Mouse (Mus musculus): ENCODE data around the gene Nrcam. TPM values are rescaled to one million over a fixed set of nuclear protein-coding genes. Genes with fewer than 3 reads are reported as not detected.

Nrcam gene
- polyA plus RNA-seq, 1 experiment from 2014 or later = 0.70 TPM

DNA sequence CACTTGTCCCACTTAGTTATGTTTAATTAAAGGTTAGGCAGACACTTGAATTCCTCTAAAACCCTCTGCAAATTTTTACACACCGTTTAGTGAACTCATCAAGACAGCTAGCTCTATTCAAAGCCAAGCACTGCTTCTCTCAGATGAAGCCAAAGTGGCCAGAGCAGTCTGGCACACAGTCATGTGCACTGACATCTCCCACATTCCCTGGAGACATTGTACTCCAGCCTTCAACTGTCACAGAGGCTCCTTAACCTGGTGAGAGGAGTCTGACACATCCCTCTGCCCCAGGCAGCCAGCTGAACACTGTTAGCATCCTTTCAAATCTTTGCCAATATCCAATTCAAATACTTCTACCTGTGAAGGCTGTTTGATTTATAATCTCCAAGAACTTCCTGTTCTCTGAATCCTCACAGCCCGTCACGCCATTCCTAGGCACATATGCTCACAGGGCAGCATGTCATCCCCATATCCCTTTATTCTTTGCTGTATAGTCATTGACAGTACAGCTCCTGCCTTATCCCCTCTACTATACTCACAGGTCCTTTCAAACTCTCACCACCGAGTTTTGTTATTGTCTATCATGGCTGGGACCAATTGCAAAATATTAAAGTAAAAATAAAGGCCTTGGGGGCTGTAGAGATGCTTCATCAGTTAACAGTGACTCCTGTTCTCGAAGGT, 173.3 kb downstream of the Nrcam start:
- ATAC-seq (replicated peaks; ENCODE audit: low FRiP score) = no peak

GRCm38 (mm10) chr12:44503737-44504136, 175.1 kb downstream of the Nrcam start:
- no peaks in the 10 kb centered on the region for H3K36me3 ChIP-seq (ENCODE audit: control insufficient read depth, insufficient read depth, low read length)
- WGBS = 71% methylated on average over 4 of the region's 4 CpGs
- no peak overlapping the region for H3K9ac ChIP-seq (ENCODE audit: low read depth, low read length)
- H3K4me2 ChIP-seq = no peak overlapping the region
- H3K4me1 ChIP-seq (replicated peaks; ENCODE audit: control insufficient read depth, insufficient read depth, low read length) = no peaks in the 10 kb centered on the region
- DNase-seq (ENCODE audit: low spot score) (no peak), ATAC-seq (replicated peaks; ENCODE audit: low FRiP score) (no peak)
- H3K27ac ChIP-seq (ENCODE audit: low read depth, low read length) = no peak overlapping the region
- no peaks in the 10 kb centered on the region for H3K9me3 ChIP-seq (ENCODE audit: control insufficient read depth, low read length)
- H3K4me3 ChIP-seq (ENCODE audit: low read depth, low read length) = no peak overlapping the region
- H3K27me3 ChIP-seq (replicated peaks; ENCODE audit: control insufficient read depth, insufficient read depth, low read length) = no peaks in the 10 kb centered on the region

More for the DNA sequence above, 173.3 kb downstream of the Nrcam start:
- no peaks in the 10 kb centered on the region for H3K9me3 ChIP-seq (ENCODE audit: control insufficient read depth, low read length)
- no peaks in the 10 kb centered on the region for H3K27me3 ChIP-seq (replicated peaks; ENCODE audit: control insufficient read depth, insufficient read depth, low read length)
- no peaks in the 10 kb centered on the region for H3K4me1 ChIP-seq (replicated peaks; ENCODE audit: control insufficient read depth, insufficient read depth, low read length)
- no peak for DNase-seq (ENCODE audit: low spot score)
- no peaks in the 10 kb centered on the region for H3K36me3 ChIP-seq (ENCODE audit: control insufficient read depth, insufficient read depth, low read length)
- WGBS = 70% methylated on average over 5 of the region's 5 CpGs
- no peak overlapping the region for H3K9ac ChIP-seq (ENCODE audit: low read depth, low read length)
- no peak overlapping the region for H3K4me2 ChIP-seq
- H3K4me3 ChIP-seq (ENCODE audit: low read depth, low read length) = no peak overlapping the region
- H3K27ac ChIP-seq (ENCODE audit: low read depth, low read length) = no peak overlapping the region

GRCm38 (mm10) chr12:44508635-44509034, 179.9 kb downstream of the Nrcam start:
- DNase-seq (ENCODE audit: low spot score) (no peak), ATAC-seq (replicated peaks; ENCODE audit: low FRiP score) (no peak)
- Histone ChIP-seq H3K4me1 (replicated peaks; ENCODE audit: control insufficient read depth, insufficient read depth, low read length) (no peaks in the 10 kb centered on the region), H3K9me3 (ENCODE audit: control insufficient read depth, low read length) (no peaks in the 10 kb centered on the region), H3K27me3 (replicated peaks; ENCODE audit: control insufficient read depth, insufficient read depth, low read length) (no peaks in the 10 kb centered on the region), H3K36me3 (ENCODE audit: control insufficient read depth, insufficient read depth, low read length) (no peaks in the 10 kb centered on the region), H3K27ac (ENCODE audit: low read depth, low read length) (no peak overlapping the region), H3K4me3 (ENCODE audit: low read depth, low read length) (no peak overlapping the region), H3K9ac (ENCODE audit: low read depth, low read length) (no peak overlapping the region), H3K4me2 (no peak overlapping the region)
- 78% methylated on average over 3 of the region's 3 CpGs for WGBS

- no peaks in the 10 kb centered on the region for H3K4me1 ChIP-seq (replicated peaks; ENCODE audit: control insufficient read depth, insufficient read depth, low read length)
- DNase-seq (ENCODE audit: low spot score) (no peak), ATAC-seq (replicated peaks; ENCODE audit: low FRiP score) (no peak)
- no peaks in the 10 kb centered on the region for H3K36me3 ChIP-seq (ENCODE audit: control insufficient read depth, insufficient read depth, low read length)
- 82% methylated on average over 4 of the region's 4 CpGs for WGBS
- H3K27ac ChIP-seq (ENCODE audit: low read depth, low read length) = no peak overlapping the region
- no peaks in the 10 kb centered on the region for H3K9me3 ChIP-seq (ENCODE audit: control insufficient read depth, low read length)
- no peaks in the 10 kb centered on the region for H3K27me3 ChIP-seq (replicated peaks; ENCODE audit: control insufficient read depth, insufficient read depth, low read length)
- H3K4me2 ChIP-seq = no peak overlapping the region
- H3K4me3 ChIP-seq (ENCODE audit: low read depth, low read length) = no peak overlapping the region
- H3K9ac ChIP-seq (ENCODE audit: low read depth, low read length) = no peak overlapping the region
Observed at GRCm38 (mm10) chr12:44509406-44510104, 180.9 kb downstream of the Nrcam start.

DNA sequence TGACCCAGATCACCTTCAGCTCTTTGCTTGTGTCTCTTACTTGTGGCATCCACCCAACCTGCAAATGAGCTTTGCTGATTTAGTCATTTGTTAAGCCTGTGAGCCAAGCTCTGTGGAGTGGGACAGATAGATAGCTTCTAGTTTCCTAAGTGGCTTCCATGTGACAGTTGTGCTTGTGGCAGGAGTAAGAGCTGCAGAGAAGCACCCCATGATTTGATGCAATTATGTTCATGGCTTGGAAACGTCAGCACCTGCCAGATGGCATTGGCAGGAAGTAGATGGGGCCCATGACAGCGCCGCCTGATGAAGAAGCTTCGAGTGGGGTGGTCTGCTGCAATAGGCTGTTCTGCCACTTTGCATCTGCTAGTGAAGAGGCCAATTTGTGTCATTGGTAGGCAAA, 186.4 kb downstream of the Nrcam start:
- 56% methylated on average over 4 of the region's 4 CpGs for WGBS
- Histone ChIP-seq H3K27ac (ENCODE audit: low read depth, low read length) (no peak overlapping the region), H3K36me3 (ENCODE audit: control insufficient read depth, insufficient read depth, low read length) (no peaks in the 10 kb centered on the region), H3K4me2 (no peak overlapping the region), H3K4me1 (replicated peaks; ENCODE audit: control insufficient read depth, insufficient read depth, low read length) (no peaks in the 10 kb centered on the region), H3K27me3 (replicated peaks; ENCODE audit: control insufficient read depth, insufficient read depth, low read length) (no peaks in the 10 kb centered on the region), H3K9ac (ENCODE audit: low read depth, low read length) (no peak overlapping the region), H3K9me3 (ENCODE audit: control insufficient read depth, low read length) (no peaks in the 10 kb centered on the region), H3K4me3 (ENCODE audit: low read depth, low read length) (no peak overlapping the region)
- DNase-seq (ENCODE audit: low spot score) (no peak), ATAC-seq (replicated peaks; ENCODE audit: low FRiP score) (no peak)

DNA sequence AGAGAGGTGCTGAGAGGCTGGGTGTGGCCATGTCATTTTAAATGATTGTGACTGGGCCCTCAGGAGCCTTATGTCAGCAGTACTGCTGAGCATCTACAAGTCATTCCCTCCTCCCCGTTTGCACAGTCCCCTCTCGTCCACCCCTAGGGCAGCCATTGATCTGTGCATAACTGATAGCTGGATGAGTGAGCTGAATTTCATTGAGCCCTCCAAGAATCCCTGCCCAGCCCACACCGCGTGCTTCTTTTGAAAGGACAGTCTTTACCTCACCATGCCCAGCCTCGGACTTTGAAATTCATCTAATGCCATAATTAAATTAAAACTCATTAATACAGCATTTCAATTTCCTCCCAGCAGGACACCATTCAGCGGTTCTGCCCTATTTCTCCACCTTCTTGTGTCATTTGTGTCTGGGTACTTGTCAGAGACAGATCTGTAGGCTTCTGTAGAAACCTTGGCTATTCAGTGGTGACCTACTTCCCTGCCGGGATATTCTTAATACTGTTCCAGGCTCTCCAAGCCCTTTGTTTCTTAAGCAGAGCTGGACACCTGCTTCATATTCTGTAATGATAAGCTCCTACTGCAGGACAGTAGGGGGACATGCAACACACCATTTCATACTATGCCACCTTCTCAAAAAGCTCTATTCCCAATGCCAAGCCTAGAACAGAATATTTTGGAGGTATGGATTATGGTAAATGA, 190.9 kb downstream of the Nrcam start:
- Histone ChIP-seq H3K27me3 (replicated peaks; ENCODE audit: control insufficient read depth, insufficient read depth, low read length) (no peaks in the 10 kb centered on the region), H3K9ac (ENCODE audit: low read depth, low read length) (no peak overlapping the region), H3K4me2 (no peak overlapping the region), H3K4me3 (ENCODE audit: low read depth, low read length) (no peak overlapping the region), H3K27ac (ENCODE audit: low read depth, low read length) (no peak overlapping the region), H3K9me3 (ENCODE audit: control insufficient read depth, low read length) (no peaks in the 10 kb centered on the region), H3K4me1 (replicated peaks; ENCODE audit: control insufficient read depth, insufficient read depth, low read length) (no peaks in the 10 kb centered on the region), H3K36me3 (ENCODE audit: control insufficient read depth, insufficient read depth, low read length) (no peaks in the 10 kb centered on the region)
- DNase-seq (ENCODE audit: low spot score) (no peak), ATAC-seq (replicated peaks; ENCODE audit: low FRiP score) (no peak)
- 72% methylated on average over 7 of the region's 7 CpGs for WGBS

GRCm38 (mm10) chr12:44521496-44521895, 192.8 kb downstream of the Nrcam start:
- H3K4me3 ChIP-seq (ENCODE audit: low read depth, low read length) = no peak overlapping the region
- DNase-seq (ENCODE audit: low spot score) (no peak), ATAC-seq (replicated peaks; ENCODE audit: low FRiP score) (no peak)
- no peak overlapping the region for H3K27ac ChIP-seq (ENCODE audit: low read depth, low read length)
- no peak overlapping the region for H3K9ac ChIP-seq (ENCODE audit: low read depth, low read length)
- no peaks in the 10 kb centered on the region for H3K27me3 ChIP-seq (replicated peaks; ENCODE audit: control insufficient read depth, insufficient read depth, low read length)
- H3K4me2 ChIP-seq = no peak overlapping the region
- WGBS = 77% methylated on average over 3 of the region's 3 CpGs
- H3K36me3 ChIP-seq (ENCODE audit: control insufficient read depth, insufficient read depth, low read length) = no peaks in the 10 kb centered on the region
- no peaks in the 10 kb centered on the region for H3K4me1 ChIP-seq (replicated peaks; ENCODE audit: control insufficient read depth, insufficient read depth, low read length)
- H3K9me3 ChIP-seq (ENCODE audit: control insufficient read depth, low read length) = no peaks in the 10 kb centered on the region

DNA sequence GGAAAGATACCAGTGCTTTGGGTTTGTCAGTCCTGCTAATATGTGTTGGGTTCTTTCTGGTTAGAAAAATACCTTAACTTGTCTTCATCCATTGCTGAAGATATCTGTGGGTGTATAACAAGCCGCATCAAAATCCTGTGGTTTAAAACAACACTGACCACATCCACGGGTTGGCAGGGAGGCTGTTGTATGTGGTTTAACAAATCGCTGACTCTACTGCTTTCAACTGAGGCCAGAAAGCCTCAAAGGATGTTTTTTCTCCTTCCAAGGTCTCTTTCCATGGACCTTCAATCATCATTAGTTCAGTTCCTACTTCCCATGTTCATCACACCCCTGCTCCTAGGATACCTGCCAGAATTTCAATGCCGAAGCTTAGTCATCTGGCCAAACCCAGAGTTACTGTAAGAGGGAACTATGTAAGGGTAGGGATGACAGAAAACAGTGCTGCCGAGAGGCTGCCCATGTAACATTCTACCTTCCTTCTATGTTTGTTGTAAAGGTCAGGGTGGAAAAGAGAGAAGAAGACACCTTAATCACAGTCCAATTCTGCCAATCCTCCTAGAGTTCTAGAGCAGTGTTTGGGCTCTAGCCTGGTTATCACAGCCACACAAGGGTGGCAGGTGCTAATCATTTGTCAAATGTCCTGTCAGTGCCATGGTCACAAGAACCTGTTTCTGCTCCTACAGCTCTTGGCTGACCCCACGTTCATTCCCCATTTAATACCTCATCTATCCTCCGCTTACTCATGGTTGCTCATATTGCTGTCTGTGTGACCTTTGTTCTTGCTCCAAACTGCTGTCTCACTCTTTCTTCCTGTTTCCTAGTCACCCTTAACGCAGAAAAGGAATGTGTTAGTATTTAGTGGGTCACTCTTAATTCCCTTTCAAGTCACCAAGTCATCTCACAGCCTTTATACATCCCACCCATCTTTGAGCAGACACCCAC, 196.2 kb downstream of the Nrcam start:
- DNase-seq (ENCODE audit: low spot score) (no peak), ATAC-seq (replicated peaks; ENCODE audit: low FRiP score) (no peak)
- no peaks in the 10 kb centered on the region for H3K4me1 ChIP-seq (replicated peaks; ENCODE audit: control insufficient read depth, insufficient read depth, low read length)
- H3K27me3 ChIP-seq (replicated peaks; ENCODE audit: control insufficient read depth, insufficient read depth, low read length) = no peaks in the 10 kb centered on the region
- no peak overlapping the region for H3K4me2 ChIP-seq
- no peak overlapping the region for H3K4me3 ChIP-seq (ENCODE audit: low read depth, low read length)
- 58% methylated on average over 8 of the region's 8 CpGs for WGBS
- no peaks in the 10 kb centered on the region for H3K36me3 ChIP-seq (ENCODE audit: control insufficient read depth, insufficient read depth, low read length)
- H3K9ac ChIP-seq (ENCODE audit: low read depth, low read length) = no peak overlapping the region
- no peaks in the 10 kb centered on the region for H3K9me3 ChIP-seq (ENCODE audit: control insufficient read depth, low read length)
- H3K27ac ChIP-seq (ENCODE audit: low read depth, low read length) = no peak overlapping the region
